Mouse (Mus musculus) neural tube, embryonic 13.5 days (tissue): Measurements from ENCODE around the gene Gcnt2. TPM values are rescaled to one million over a fixed set of nuclear protein-coding genes. Genes with fewer than 3 reads are reported as not detected.
"Not testable (repeated sequence)": the region's sequence is repeated elsewhere in the genome, so short reads cannot be mapped to it uniquely, and the experiment has no call there.

ENCODE experiments used
- ATAC-seq: fragments of 200-750 bp; cut with Nextera tagmentation; 2 replicates; pipeline ENCODE4 v1.8.0; 2017; ENCODE audit warnings: low read depth, mild to moderate bottlenecking, moderate TSS enrichment, moderate library complexity
- H3K27ac ChIP-seq: fragments of 300-500 bp; sonication (generic); replicated peaks from 2 replicates; pipeline ENCODE4 v1.5.1; 2015; ENCODE audit warnings: moderate library complexity, mild to moderate bottlenecking, inconsistent platforms
- H3K27me3 ChIP-seq: fragments of 300-500 bp; sonication (generic); 2 replicates; pipeline ENCODE4 v1.6.1; 2015; ENCODE audit warnings: mild to moderate bottlenecking, inconsistent platforms
- H3K36me3 ChIP-seq: fragments of 300-500 bp; sonication (generic); 2 replicates; pipeline ENCODE4 v1.6.1; 2015; ENCODE audit warnings: mild to moderate bottlenecking, inconsistent platforms
- H3K4me1 ChIP-seq: fragments of 300-500 bp; sonication (generic); replicated peaks from 2 replicates; pipeline ENCODE4 v1.6.1; 2015; ENCODE audit warnings: inconsistent platforms
- H3K4me2 ChIP-seq: fragments of 300-500 bp; sonication (generic); 2 replicates; pipeline ENCODE4 v1.6.1; 2015; ENCODE audit warnings: inconsistent platforms, mild to moderate bottlenecking, moderate library complexity
- H3K4me3 ChIP-seq: fragments of 300-500 bp; sonication (generic); 2 replicates; pipeline ENCODE4 v1.5.1; 2015; ENCODE audit warnings: mild to moderate bottlenecking, inconsistent platforms
- H3K9ac ChIP-seq: fragments of 300-500 bp; sonication (generic); 2 replicates; pipeline ENCODE4 v1.6.1; 2015; ENCODE audit warnings: moderate library complexity, mild to moderate bottlenecking, inconsistent platforms
- H3K9me3 ChIP-seq: fragments of 300-500 bp; sonication (generic); 2 replicates; pipeline ENCODE4 v1.6.1; 2016; ENCODE audit warnings: inconsistent platforms
- WGBS: fragments of 180-500 bp; shearing (Covaris S2); methylation state at CpG from one replicate; pipeline ENCODE4 v1.1.7; 2015; 5-methylcytosine and 5-hydroxymethylcytosine counted together
- polyA plus RNA-seq: library from polyadenylated mRNA; unstranded; fragments of >200 nt; fragmentation: Nextera tagmentation; extraction: Ambion mirVana; gene quantifications from 2 replicates; pipeline ENCODE4 v1.2.1, GENCODE M21; 2015

Gcnt2 gene
- polyA plus RNA-seq, 1 experiment from 2014 or later: 3.9 TPM

GRCm38 (mm10) chr13:40967609-40968008, 108.1 kb downstream of the Gcnt2 start:
- ATAC-seq: no peak
- Histone ChIP-seq H3K27ac (no peak overlapping the region), H3K4me1 (no peaks in the 10 kb centered on the region), H3K4me2 (no peak overlapping the region), H3K27me3 (no peaks in the 10 kb centered on the region), H3K9me3 (no peaks in the 10 kb centered on the region), H3K4me3 (no peak overlapping the region), H3K9ac (no peak overlapping the region), H3K36me3 (no peaks in the 10 kb centered on the region)
- 95% methylated on average over 10 of the region's 10 CpGs for WGBS

GRCm38 (mm10) chr13:40968564-40968963, 109.0 kb downstream of the Gcnt2 start:
- Histone ChIP-seq H3K4me1 (no peaks in the 10 kb centered on the region), H3K27ac (no peak overlapping the region), H3K9ac (no peak overlapping the region), H3K27me3 (no peaks in the 10 kb centered on the region), H3K4me2 (no peak overlapping the region), H3K9me3 (no peaks in the 10 kb centered on the region), H3K36me3 (no peaks in the 10 kb centered on the region), H3K4me3 (no peak overlapping the region)
- no peak for ATAC-seq
- 76% methylated on average over 5 of the region's 5 CpGs for WGBS

- no peak for ATAC-seq
- Histone ChIP-seq H3K27ac (no peak overlapping the region), H3K27me3 (no peaks in the 10 kb centered on the region), H3K4me3 (no peak overlapping the region), H3K9ac (no peak overlapping the region), H3K4me1 (no peaks in the 10 kb centered on the region), H3K36me3 (no peaks in the 10 kb centered on the region), H3K9me3 (no peaks in the 10 kb centered on the region), H3K4me2 (no peak overlapping the region)
- 90% methylated on average over 4 of the region's 4 CpGs for WGBS
Measured at GRCm38 (mm10) chr13:40969761-40970390, 110.3 kb downstream of the Gcnt2 start.

- Histone ChIP-seq H3K9ac (no peak overlapping the region), H3K4me3 (no peak overlapping the region), H3K9me3 (no peaks in the 10 kb centered on the region), H3K4me1 (no peaks in the 10 kb centered on the region), H3K27me3 (no peaks in the 10 kb centered on the region), H3K36me3 (no peaks in the 10 kb centered on the region), H3K4me2 (no peak overlapping the region), H3K27ac (no peak overlapping the region)
- no peak for ATAC-seq
- WGBS: 91% methylated on average over 5 of the region's 5 CpGs
Measured at GRCm38 (mm10) chr13:40971261-40971660, 111.7 kb downstream of the Gcnt2 start.

- Histone ChIP-seq H3K4me1 (no peaks in the 10 kb centered on the region), H3K27me3 (no peaks in the 10 kb centered on the region), H3K9me3 (no peaks in the 10 kb centered on the region), H3K4me2 (no peak overlapping the region), H3K27ac (no peak overlapping the region), H3K9ac (no peak overlapping the region), H3K4me3 (no peak overlapping the region), H3K36me3 (no peaks in the 10 kb centered on the region)
- ATAC-seq: no peak
- WGBS: 89% methylated on average over 2 of the region's 2 CpGs
Measured at GRCm38 (mm10) chr13:40971831-40972230, 112.3 kb downstream of the Gcnt2 start.

- Histone ChIP-seq H3K36me3 (no peaks in the 10 kb centered on the region), H3K9ac (no peak overlapping the region), H3K4me3 (no peak overlapping the region), H3K4me1 (no peaks in the 10 kb centered on the region), H3K27ac (no peak overlapping the region), H3K4me2 (no peak overlapping the region), H3K9me3 (no peaks in the 10 kb centered on the region), H3K27me3 (no peaks in the 10 kb centered on the region)
- ATAC-seq: no peak
- WGBS: 92% methylated on average over 5 of the region's 5 CpGs
Measured at GRCm38 (mm10) chr13:40972976-40973375, 113.4 kb downstream of the Gcnt2 start.

GRCm38 (mm10) chr13:40977609-40978008, 118.1 kb downstream of the Gcnt2 start:
- no peaks in the 10 kb centered on the region for H3K36me3 ChIP-seq
- H3K9ac ChIP-seq: no peak overlapping the region
- H3K9me3 ChIP-seq: no peaks in the 10 kb centered on the region
- H3K27ac ChIP-seq: no peak overlapping the region
- H3K4me3 ChIP-seq: no peak overlapping the region
- no peak for ATAC-seq
- 13% methylated on average over 7 of the region's 7 CpGs for WGBS
- H3K4me1 ChIP-seq: no peaks in the 10 kb centered on the region
- H3K27me3 ChIP-seq: no peaks in the 10 kb centered on the region
- no peak overlapping the region for H3K4me2 ChIP-seq

- no peaks in the 10 kb centered on the region for H3K27me3 ChIP-seq
- H3K27ac ChIP-seq: no peak overlapping the region
- H3K4me2 ChIP-seq: no peak overlapping the region
- no peaks in the 10 kb centered on the region for H3K36me3 ChIP-seq
- no peak for ATAC-seq
- H3K9ac ChIP-seq: no peak overlapping the region
- H3K4me1 ChIP-seq: no peaks in the 10 kb centered on the region
- H3K9me3 ChIP-seq: no peaks in the 10 kb centered on the region
- no peak overlapping the region for H3K4me3 ChIP-seq
- 83% methylated on average over 4 of the region's 4 CpGs for WGBS
Measured at GRCm38 (mm10) chr13:40978652-40979051, 119.1 kb downstream of the Gcnt2 start.

GRCm38 (mm10) chr13:40979321-40979720, 119.8 kb downstream of the Gcnt2 start:
- H3K36me3 ChIP-seq: no peaks in the 10 kb centered on the region
- no peak overlapping the region for H3K4me2 ChIP-seq
- H3K27ac ChIP-seq: 0 out of 2 replicates have a peak overlapping the region, but pooled peaks have one; percentile 18
- H3K4me3 ChIP-seq: no peak overlapping the region
- H3K27me3 ChIP-seq: no peaks in the 10 kb centered on the region
- no peaks in the 10 kb centered on the region for H3K9me3 ChIP-seq
- H3K9ac ChIP-seq: no peak overlapping the region
- no peaks in the 10 kb centered on the region for H3K4me1 ChIP-seq
- ATAC-seq: no peak
- 75% methylated on average over 2 of the region's 2 CpGs for WGBS

GRCm38 (mm10) chr13:40982759-40983158, 123.2 kb downstream of the Gcnt2 start:
- Histone ChIP-seq H3K4me2 (no peak overlapping the region), H3K9me3 (no peaks in the 10 kb centered on the region), H3K4me1 (no peaks in the 10 kb centered on the region), H3K9ac (no peak overlapping the region), H3K4me3 (no peak overlapping the region), H3K36me3 (no peaks in the 10 kb centered on the region), H3K27me3 (no peaks in the 10 kb centered on the region), H3K27ac (no peak overlapping the region)
- ATAC-seq: no peak
- WGBS: 91% methylated on average over 1 of the region's 1 CpGs

- Histone ChIP-seq H3K4me3 (no peak overlapping the region), H3K9me3 (no peaks in the 10 kb centered on the region), H3K9ac (no peak overlapping the region), H3K27me3 (no peaks in the 10 kb centered on the region), H3K27ac (no peak overlapping the region), H3K4me2 (no peak overlapping the region), H3K4me1 (no peaks in the 10 kb centered on the region), H3K36me3 (no peaks in the 10 kb centered on the region)
- WGBS: 91% methylated on average over 5 of the region's 5 CpGs
- ATAC-seq: no peak
Measured at GRCm38 (mm10) chr13:40986081-40986480, 126.5 kb downstream of the Gcnt2 start.

- 63% methylated on average over 4 of the region's 4 CpGs for WGBS
- H3K4me3 ChIP-seq, H3K27ac ChIP-seq, H3K36me3 ChIP-seq, H3K4me1 ChIP-seq, ATAC-seq, H3K9me3 ChIP-seq, H3K4me2 ChIP-seq, H3K9ac ChIP-seq, H3K27me3 ChIP-seq: not testable (repeated sequence)
Measured at GRCm38 (mm10) chr13:40987608-40988303, 128.2 kb downstream of the Gcnt2 start.

- no peaks in the 10 kb centered on the region for H3K27me3 ChIP-seq
- H3K4me2 ChIP-seq: no peak overlapping the region
- H3K9ac ChIP-seq: no peak overlapping the region
- WGBS: 76% methylated on average over 2 of the region's 2 CpGs
- H3K9me3 ChIP-seq: no peaks in the 10 kb centered on the region
- H3K4me3 ChIP-seq: no peak overlapping the region
- H3K27ac ChIP-seq: no peak overlapping the region
- H3K4me1 ChIP-seq: no peaks in the 10 kb centered on the region
- no peak for ATAC-seq
- no peaks in the 10 kb centered on the region for H3K36me3 ChIP-seq
Measured at GRCm38 (mm10) chr13:40988418-40988817, 128.9 kb downstream of the Gcnt2 start.
